Mouse (Mus musculus): ENCODE results near the gene Hdac4. TPM values are rescaled to one million over a fixed set of nuclear protein-coding genes. Genes with fewer than 3 reads are reported as not detected.

The Hdac4 gene
- 20.4 and 21.2 TPM in 2 replicates for polyA plus RNA-seq (2014; fragmentation: Nextera tagmentation; extraction: Ambion mirVana)

- H3K36me3 ChIP-seq (ENCODE audit: control insufficient read depth, insufficient read depth, low read length): no peaks in the 10 kb centered on the region
- no peaks in the 10 kb centered on the region for H3K9me3 ChIP-seq (ENCODE audit: control insufficient read depth, low read length)
- no peak within 1 kb of the TSS for H3K27ac ChIP-seq (ENCODE audit: low read depth, low read length)
- DNase-seq (ENCODE audit: low spot score) (no peak), ATAC-seq (ENCODE audit: low FRiP score) (no peak)
- no peak within 1 kb of the TSS for H3K4me2 ChIP-seq (replicated peaks; ENCODE audit: low read depth, low read length)
- H3K4me1 ChIP-seq (replicated peaks; ENCODE audit: control insufficient read depth, insufficient read depth, low read length): no peaks in the 10 kb centered on the region
- no peak within 1 kb of the TSS for H3K9ac ChIP-seq (ENCODE audit: low read depth, low read length)
- no peaks in the 10 kb centered on the region for H3K27me3 ChIP-seq (ENCODE audit: control insufficient read depth, insufficient read depth, low read length)
- WGBS: 79% methylated on average over 13 of the region's 13 CpGs
- no peak within 1 kb of the TSS for H3K4me3 ChIP-seq (ENCODE audit: low read depth, low read length)
Observed at GRCm38 (mm10) chr1:92195360-92196149, at the start of gene Hdac4. Gene Hdac4 (minus strand): TSS chr1:92195699.

DNA sequence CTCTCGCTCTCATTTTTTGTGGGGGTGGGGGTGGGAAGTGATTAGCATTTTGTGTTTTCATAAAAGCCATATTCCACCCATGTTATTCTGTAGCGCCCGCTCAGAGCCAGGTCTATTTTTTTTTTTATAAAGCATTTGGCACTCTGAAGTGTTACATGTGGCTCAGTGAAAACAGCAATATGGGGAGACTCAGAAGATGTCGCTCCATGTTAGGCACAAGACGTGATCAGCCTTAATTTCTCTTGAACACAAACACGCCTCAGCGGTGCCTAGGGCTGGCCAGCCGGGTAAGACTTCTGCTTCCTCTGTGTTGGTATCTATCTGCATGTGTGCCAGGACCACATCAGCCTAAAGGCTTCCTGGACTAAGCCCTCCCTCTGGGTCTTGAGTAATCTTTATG lies 48.0 kb upstream of the Hdac4 start:
- DNase-seq (ENCODE audit: low spot score): no peak
- no peak overlapping the region for H3K4me2 ChIP-seq (replicated peaks; ENCODE audit: low read depth, low read length)

GRCm38 (mm10) chr1:92240072-92240471 lies 44.6 kb upstream of the Hdac4 start:
- Histone ChIP-seq H3K9ac (ENCODE audit: low read depth, low read length) (no peak overlapping the region), H3K4me2 (replicated peaks; ENCODE audit: low read depth, low read length) (no peak overlapping the region), H3K9me3 (ENCODE audit: control insufficient read depth, low read length) (no peaks in the 10 kb centered on the region), H3K4me3 (ENCODE audit: low read depth, low read length) (no peak overlapping the region), H3K36me3 (ENCODE audit: control insufficient read depth, insufficient read depth, low read length) (no peaks in the 10 kb centered on the region), H3K27ac (ENCODE audit: low read depth, low read length) (no peak overlapping the region), H3K27me3 (ENCODE audit: control insufficient read depth, insufficient read depth, low read length) (no peaks in the 10 kb centered on the region), H3K4me1 (replicated peaks; ENCODE audit: control insufficient read depth, insufficient read depth, low read length) (no peaks in the 10 kb centered on the region)
- WGBS: 84% methylated on average over 4 of the region's 4 CpGs
- ATAC-seq (ENCODE audit: low FRiP score) (no peak), DNase-seq (ENCODE audit: low spot score) (no peak)

More for the DNA sequence above, 48.0 kb upstream of the Hdac4 start:
- H3K9me3 ChIP-seq (ENCODE audit: control insufficient read depth, low read length): no peaks in the 10 kb centered on the region
- no peaks in the 10 kb centered on the region for H3K4me1 ChIP-seq (replicated peaks; ENCODE audit: control insufficient read depth, insufficient read depth, low read length)
- no peak overlapping the region for H3K4me3 ChIP-seq (ENCODE audit: low read depth, low read length)
- H3K27me3 ChIP-seq (ENCODE audit: control insufficient read depth, insufficient read depth, low read length): no peaks in the 10 kb centered on the region
- WGBS: 92% methylated on average over 8 of the region's 8 CpGs
- no peaks in the 10 kb centered on the region for H3K36me3 ChIP-seq (ENCODE audit: control insufficient read depth, insufficient read depth, low read length)
- H3K27ac ChIP-seq (ENCODE audit: low read depth, low read length): no peak overlapping the region
- no peak overlapping the region for H3K9ac ChIP-seq (ENCODE audit: low read depth, low read length)
- ATAC-seq (ENCODE audit: low FRiP score): no peak

GRCm38 (mm10) chr1:92235600-92235999 lies 40.1 kb upstream of the Hdac4 start:
- ATAC-seq (ENCODE audit: low FRiP score) (no peak), DNase-seq (ENCODE audit: low spot score) (no peak)
- H3K27me3 ChIP-seq (ENCODE audit: control insufficient read depth, insufficient read depth, low read length): no peaks in the 10 kb centered on the region
- no peak overlapping the region for H3K27ac ChIP-seq (ENCODE audit: low read depth, low read length)
- WGBS: 97% methylated on average over 4 of the region's 4 CpGs
- no peaks in the 10 kb centered on the region for H3K4me1 ChIP-seq (replicated peaks; ENCODE audit: control insufficient read depth, insufficient read depth, low read length)
- H3K9me3 ChIP-seq (ENCODE audit: control insufficient read depth, low read length): no peaks in the 10 kb centered on the region
- H3K4me3 ChIP-seq (ENCODE audit: low read depth, low read length): no peak overlapping the region
- no peak overlapping the region for H3K9ac ChIP-seq (ENCODE audit: low read depth, low read length)
- H3K36me3 ChIP-seq (ENCODE audit: control insufficient read depth, insufficient read depth, low read length): no peaks in the 10 kb centered on the region
- H3K4me2 ChIP-seq (replicated peaks; ENCODE audit: low read depth, low read length): no peak overlapping the region

GRCm38 (mm10) chr1:92225297-92225696 lies 29.8 kb upstream of the Hdac4 start:
- ATAC-seq (ENCODE audit: low FRiP score) (no peak), DNase-seq (ENCODE audit: low spot score) (no peak)
- Histone ChIP-seq H3K36me3 (ENCODE audit: control insufficient read depth, insufficient read depth, low read length) (no peaks in the 10 kb centered on the region), H3K4me2 (replicated peaks; ENCODE audit: low read depth, low read length) (no peak overlapping the region), H3K9me3 (ENCODE audit: control insufficient read depth, low read length) (no peaks in the 10 kb centered on the region), H3K27ac (ENCODE audit: low read depth, low read length) (no peak overlapping the region), H3K9ac (ENCODE audit: low read depth, low read length) (no peak overlapping the region), H3K4me3 (ENCODE audit: low read depth, low read length) (no peak overlapping the region), H3K27me3 (ENCODE audit: control insufficient read depth, insufficient read depth, low read length) (peaks cover 2% of the 10 kb centered on the region; the same call in 1 of the 2 replicates), H3K4me1 (replicated peaks; ENCODE audit: control insufficient read depth, insufficient read depth, low read length) (no peaks in the 10 kb centered on the region; the same call in 1 of the 2 replicates)
- WGBS: 94% methylated on average over 2 of the region's 2 CpGs

- H3K36me3 ChIP-seq (ENCODE audit: control insufficient read depth, insufficient read depth, low read length): no peaks in the 10 kb centered on the region
- no peak overlapping the region; the same call in 1 of the 2 replicates for H3K4me2 ChIP-seq (replicated peaks; ENCODE audit: low read depth, low read length)
- no peak overlapping the region for H3K4me3 ChIP-seq (ENCODE audit: low read depth, low read length)
- peak overlapping the region; percentile 33; the same call in 1 of the 2 replicates for H3K9ac ChIP-seq (ENCODE audit: low read depth, low read length)
- no peaks in the 10 kb centered on the region for H3K9me3 ChIP-seq (ENCODE audit: control insufficient read depth, low read length)
- DNase-seq (ENCODE audit: low spot score): peak; percentile 73
- H3K27ac ChIP-seq (ENCODE audit: low read depth, low read length): 0 out of 2 replicates have a peak overlapping the region, but pooled peaks have one; percentile 24
- 17% methylated on average over 17 of the region's 17 CpGs for WGBS
- H3K4me1 ChIP-seq (replicated peaks; ENCODE audit: control insufficient read depth, insufficient read depth, low read length): no peaks in the 10 kb centered on the region; the same call in 1 of the 2 replicates
- peak; percentile 91 for ATAC-seq (ENCODE audit: low FRiP score)
- H3K27me3 ChIP-seq (ENCODE audit: control insufficient read depth, insufficient read depth, low read length): peaks cover 2% of the 10 kb centered on the region; the same call in 1 of the 2 replicates
Observed at GRCm38 (mm10) chr1:92223956-92224891, 28.7 kb upstream of the Hdac4 start.

- no peak overlapping the region for H3K27ac ChIP-seq (ENCODE audit: low read depth, low read length)
- H3K9ac ChIP-seq (ENCODE audit: low read depth, low read length): no peak overlapping the region
- H3K4me1 ChIP-seq (replicated peaks; ENCODE audit: control insufficient read depth, insufficient read depth, low read length): peaks cover 8% of the 10 kb centered on the region; the same call in 1 of the 2 replicates
- WGBS: 85% methylated on average over 11 of the region's 11 CpGs
- H3K4me2 ChIP-seq (replicated peaks; ENCODE audit: low read depth, low read length): no peak overlapping the region
- H3K27me3 ChIP-seq (ENCODE audit: control insufficient read depth, insufficient read depth, low read length): no peaks in the 10 kb centered on the region; the same call in 1 of the 2 replicates
- DNase-seq (ENCODE audit: low spot score): no peak
- no peaks in the 10 kb centered on the region for H3K9me3 ChIP-seq (ENCODE audit: control insufficient read depth, low read length)
- no peak overlapping the region for H3K4me3 ChIP-seq (ENCODE audit: low read depth, low read length)
- H3K36me3 ChIP-seq (ENCODE audit: control insufficient read depth, insufficient read depth, low read length): no peaks in the 10 kb centered on the region
- ATAC-seq (ENCODE audit: low FRiP score): no peak
Observed at GRCm38 (mm10) chr1:92216710-92217109, 21.2 kb upstream of the Hdac4 start.

- no peak overlapping the region for H3K4me2 ChIP-seq (replicated peaks; ENCODE audit: low read depth, low read length)
- no peaks in the 10 kb centered on the region for H3K36me3 ChIP-seq (ENCODE audit: control insufficient read depth, insufficient read depth, low read length)
- H3K4me3 ChIP-seq (ENCODE audit: low read depth, low read length): no peak overlapping the region
- no peak overlapping the region for H3K9ac ChIP-seq (ENCODE audit: low read depth, low read length)
- H3K4me1 ChIP-seq (replicated peaks; ENCODE audit: control insufficient read depth, insufficient read depth, low read length): peaks cover 8% of the 10 kb centered on the region; the same call in 1 of the 2 replicates
- WGBS: 59% methylated on average over 11 of the region's 11 CpGs
- no peak overlapping the region for H3K27ac ChIP-seq (ENCODE audit: low read depth, low read length)
- DNase-seq (ENCODE audit: low spot score): no peak
- no peaks in the 10 kb centered on the region for H3K27me3 ChIP-seq (ENCODE audit: control insufficient read depth, insufficient read depth, low read length)
- no peaks in the 10 kb centered on the region for H3K9me3 ChIP-seq (ENCODE audit: control insufficient read depth, low read length)
- no peak for ATAC-seq (ENCODE audit: low FRiP score)
Observed at GRCm38 (mm10) chr1:92215996-92216630, 20.6 kb upstream of the Hdac4 start.

Measured in hindbrain, embryonic 11.5 days (tissue).